ENCODE assay signal across 19 mouse cellular contexts in the genomic region with DNA sequence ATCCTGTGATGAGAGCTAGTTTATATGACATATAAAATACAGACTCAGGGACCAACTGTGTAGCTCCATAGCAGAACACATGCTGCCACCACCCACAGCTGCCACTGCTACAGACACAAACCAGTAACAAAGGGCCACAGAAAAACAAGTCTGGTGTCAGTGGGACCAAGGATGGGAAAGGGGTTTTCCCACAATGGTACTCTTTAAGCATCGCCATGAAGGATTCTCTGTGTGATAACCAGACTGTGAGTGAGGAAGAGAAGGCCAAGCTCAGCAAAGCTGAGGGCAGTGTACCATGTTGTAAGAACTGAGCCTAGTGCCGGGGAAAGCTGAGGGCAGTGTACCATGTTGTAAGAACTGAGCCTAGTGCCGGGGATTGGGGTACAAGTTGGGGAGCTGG. TPM values are rescaled to one million over a fixed set of nuclear protein-coding genes. Genes with fewer than 3 reads are reported as not detected.
"Had no signal": no experiment of that assay in that cellular context is flagged by ENCODE, and none has a peak within 500 bp of the region (broad histone marks: within the 10 kb centered on the region; RNA-seq: fewer than 3 reads in every experiment).

No protein-coding gene starts in this region.

- H3K4me1 ChIP-seq: lung, embryonic 15.5 days; midbrain, embryonic 15.5 days; neural tube, embryonic 12.5 days had no signal

- H3K36me3 ChIP-seq: lung, embryonic 15.5 days; midbrain, embryonic 15.5 days had no signal

- H3K4me3 ChIP-seq: liver, embryonic 13.5 days; lung, embryonic 15.5 days; megakaryocyte, embryonic 14.5 days; midbrain, embryonic 15.5 days; neural tube, embryonic 12.5 days had no signal

- H3K9me3 ChIP-seq: liver, embryonic 13.5 days; lung, embryonic 15.5 days; midbrain, embryonic 15.5 days; neural tube, embryonic 12.5 days had no signal

- H3K27me3 ChIP-seq: liver, embryonic 13.5 days; lung, embryonic 15.5 days; megakaryocyte, embryonic 14.5 days; midbrain, embryonic 15.5 days; neural tube, embryonic 12.5 days had no signal

- DNase-seq: kidney, adult 8-10 months; kidney, postnatal 36 days; liver, embryonic 13.5 days; liver, postnatal 0 days; lung, postnatal 14 days; retina, postnatal 1 day; right cerebral cortex, postnatal 4 days; spleen, adult 18-20 months; thymus, adult 2 months; thymus, postnatal 25 days had no signal

- H3K4me2 ChIP-seq: liver, embryonic 13.5 days; lung, embryonic 15.5 days; midbrain, embryonic 11.5 days; midbrain, embryonic 15.5 days; neural tube, embryonic 12.5 days had no signal

- H3K9ac ChIP-seq: liver, embryonic 13.5 days; liver, postnatal 0 days; lung, embryonic 15.5 days; midbrain, embryonic 15.5 days; neural tube, embryonic 12.5 days had no signal

- H3K27ac ChIP-seq: kidney, postnatal 0 days; liver, embryonic 13.5 days; lung, embryonic 15.5 days; macrophage; midbrain, embryonic 15.5 days; neural tube, embryonic 12.5 days had no signal

- ATAC-seq: intestine, postnatal 0 days; liver, postnatal 0 days; midbrain, embryonic 15.5 days had no signal

RNA-seq across cellular contexts. Expression of a gene that starts 47.0 kb away (rescaled TPM):
- total RNA-seq: monocyte, adult 5-6 weeks had no signal
- polyA plus RNA-seq: intestine, postnatal 0 days; macrophage had no signal
